Mouse (Mus musculus): ENCODE measurements around the gene Sirt1.

- TF ChIP-seq CTCF (conservative IDR thresholded peaks at IDR 0.05; ENCODE audit: low read length), result no peak
- no peak for TF ChIP-seq NANOG (IDR thresholded peaks at IDR 0.05; ENCODE audit: borderline replicate concordance, low read length)
Observed at GRCm38 (mm10) chr10:63368041-63368440, 13.5 kb downstream of the Sirt1 start.
